Mouse (Mus musculus) ES-E14 (cell line): Measurements from ENCODE around the gene Ccr4.

Experiments
- ZC3H11A ChIP-seq: IDR thresholded peaks from 2 replicates; pipeline ENCODE4 v1.6.1; 2012; ENCODE audit warnings: low read depth, mild to moderate bottlenecking, inconsistent platforms, low read length, borderline replicate concordance
- ZNF384 ChIP-seq: IDR thresholded peaks from 2 replicates; pipeline ENCODE4 v1.6.1; 2012; ENCODE audit warnings: low read depth, low read length, inconsistent platforms

- TF ChIP-seq ZC3H11A (no peak), ZNF384 (no peak)
These were observed 5.1 kb upstream of the Ccr4 start for GRCm38 (mm10) chr9:114509785-114510184.
